Mouse (Mus musculus) liver, embryonic 11.5 days (tissue): Measurements from ENCODE around the gene Akt3. TPM values are rescaled to one million over a fixed set of nuclear protein-coding genes. Genes with fewer than 3 reads are reported as not detected.
A peak's percentile ranks its signal among the peaks of the same experiment; 100 is the strongest.

Experiments used
- ATAC-seq: fragments of 200-750 bp; cut with Nextera tagmentation; replicated peaks from 2 replicates; pipeline ENCODE4 v1.8.0; 2017; ENCODE audit warnings: moderate number of reproducible peaks, mild to moderate bottlenecking, moderate TSS enrichment, moderate library complexity; ENCODE audit not compliant: low FRiP score
- DNase-seq: peaks from one replicate; pipeline ENCODE4 v3.0.0-alpha.2; 2017; ENCODE audit warnings: low spot score
- H3K27ac ChIP-seq: fragments of 300-500 bp; sonication (generic); 2 replicates; pipeline ENCODE4 v1.5.1; 2014; ENCODE audit warnings: mild to moderate bottlenecking, low read depth, low read length, control low read depth
- H3K27me3 ChIP-seq: fragments of 300-500 bp; sonication (generic); replicated peaks from 2 replicates; pipeline ENCODE4 v1.6.1; 2014; ENCODE audit warnings: low read length, mixed read lengths; ENCODE audit not compliant: control insufficient read depth, insufficient read depth
- H3K36me3 ChIP-seq: fragments of 300-500 bp; sonication (generic); 2 replicates; pipeline ENCODE4 v1.6.1; 2014; ENCODE audit warnings: mild to moderate bottlenecking, low read length, moderate library complexity, mixed read lengths; ENCODE audit not compliant: control insufficient read depth, insufficient read depth
- H3K4me1 ChIP-seq: fragments of 300-500 bp; sonication (generic); replicated peaks from 2 replicates; pipeline ENCODE4 v1.6.1; 2014; ENCODE audit warnings: low read length, mixed read lengths; ENCODE audit not compliant: control insufficient read depth, insufficient read depth
- H3K4me2 ChIP-seq: fragments of 300-500 bp; sonication (generic); 2 replicates; pipeline ENCODE4 v1.6.1; 2014; ENCODE audit warnings: mild to moderate bottlenecking, control low read depth, moderate library complexity
- H3K4me3 ChIP-seq: fragments of 300-500 bp; sonication (generic); 2 replicates; pipeline ENCODE4 v1.5.1; 2014; ENCODE audit warnings: low read depth, low read length, control low read depth
- H3K9ac ChIP-seq: fragments of 300-500 bp; sonication (generic); 2 replicates; pipeline ENCODE4 v1.6.1; 2014; ENCODE audit warnings: low read depth, low read length, control low read depth
- H3K9me3 ChIP-seq: fragments of 300-500 bp; sonication (generic); 2 replicates; pipeline ENCODE4 v1.6.1; 2016; ENCODE audit warnings: low read length, inconsistent platforms, mixed read lengths; ENCODE audit not compliant: control insufficient read depth
- WGBS: fragments of 180-500 bp; shearing (Covaris S2); extraction: QIAGEN DNeasy Blood & Tissue Kit; methylation state at CpG from one replicate; pipeline ENCODE4 v1.1.7; 2014; 5-methylcytosine and 5-hydroxymethylcytosine counted together
- polyA plus RNA-seq: library from polyadenylated mRNA; unstranded; fragments of >200 nt; fragmentation: Nextera tagmentation; extraction: Ambion mirVana; gene quantifications from 2 replicates; pipeline ENCODE4 v1.2.1, GENCODE M21; 2014

The Akt3 gene
- polyA plus RNA-seq, 1 experiment from 2014 or later = 4.3 TPM

- 74% methylated on average over 2 of the region's 2 CpGs for WGBS
- no peak for ATAC-seq
- H3K4me2 ChIP-seq = no peak overlapping the region
- no peak overlapping the region for H3K4me3 ChIP-seq
- no peaks in the 10 kb centered on the region for H3K4me1 ChIP-seq
- H3K9me3 ChIP-seq = no peaks in the 10 kb centered on the region
- H3K9ac ChIP-seq = no peak overlapping the region
- H3K27ac ChIP-seq = no peak overlapping the region
- DNase-seq = no peak
- H3K36me3 ChIP-seq = no peaks in the 10 kb centered on the region
- H3K27me3 ChIP-seq = no peaks in the 10 kb centered on the region
Observed at GRCm38 (mm10) chr1:177035460-177035859, 222.5 kb downstream of the Akt3 start.

- Histone ChIP-seq H3K4me1 (no peaks in the 10 kb centered on the region), H3K9me3 (no peaks in the 10 kb centered on the region), H3K36me3 (no peaks in the 10 kb centered on the region), H3K4me2 (no peak overlapping the region), H3K9ac (no peak overlapping the region), H3K27me3 (no peaks in the 10 kb centered on the region), H3K4me3 (no peak overlapping the region), H3K27ac (no peak overlapping the region)
- 41% methylated on average over 1 of the region's 1 CpGs for WGBS
- no peak for DNase-seq
- ATAC-seq = no peak
Observed at GRCm38 (mm10) chr1:177032233-177032632, 225.8 kb downstream of the Akt3 start.

GRCm38 (mm10) chr1:177031196-177031595 is 226.8 kb downstream of the Akt3 start:
- 92% methylated on average over 1 of the region's 1 CpGs for WGBS
- DNase-seq = no peak
- H3K36me3 ChIP-seq = no peaks in the 10 kb centered on the region

GRCm38 (mm10) chr1:177030669-177031068 is 227.3 kb downstream of the Akt3 start:
- DNase-seq (no peak), ATAC-seq (no peak)
- Histone ChIP-seq H3K27me3 (no peaks in the 10 kb centered on the region), H3K4me2 (no peak overlapping the region), H3K36me3 (no peaks in the 10 kb centered on the region), H3K4me1 (no peaks in the 10 kb centered on the region), H3K9ac (no peak overlapping the region), H3K9me3 (no peaks in the 10 kb centered on the region), H3K4me3 (no peak overlapping the region), H3K27ac (no peak overlapping the region)
- 82% methylated on average over 3 of the region's 3 CpGs for WGBS

More at GRCm38 (mm10) chr1:177031196-177031595, 226.8 kb downstream of the Akt3 start:
- Histone ChIP-seq H3K27ac (no peak overlapping the region), H3K27me3 (no peaks in the 10 kb centered on the region), H3K4me1 (no peaks in the 10 kb centered on the region), H3K4me3 (no peak overlapping the region), H3K9me3 (no peaks in the 10 kb centered on the region), H3K4me2 (no peak overlapping the region), H3K9ac (no peak overlapping the region)
- ATAC-seq = no peak

DNA sequence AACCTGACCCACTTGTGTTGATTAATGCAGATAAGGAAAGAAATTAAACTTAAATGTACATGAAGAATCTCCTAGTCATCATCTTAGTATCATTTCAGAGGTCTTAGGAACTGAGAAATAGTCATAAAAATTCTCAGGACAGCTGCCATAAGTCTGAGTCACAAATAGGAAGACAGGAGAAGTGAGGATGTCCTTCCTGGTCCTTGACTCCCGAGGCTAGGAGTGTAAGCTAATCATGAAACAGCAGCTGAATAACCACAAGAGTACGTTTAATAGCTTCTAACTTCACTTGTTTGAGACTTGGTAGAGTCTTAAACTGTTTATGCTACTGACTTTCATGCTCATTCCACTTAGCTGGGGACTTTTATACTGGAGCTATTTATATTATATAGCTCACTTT is 229.0 kb downstream of the Akt3 start:
- H3K4me3 ChIP-seq = no peak overlapping the region
- H3K27ac ChIP-seq = no peak overlapping the region
- no peak overlapping the region for H3K4me2 ChIP-seq
- no peaks in the 10 kb centered on the region for H3K36me3 ChIP-seq
- H3K9ac ChIP-seq = no peak overlapping the region
- DNase-seq = no peak
- no peaks in the 10 kb centered on the region for H3K4me1 ChIP-seq
- ATAC-seq = no peak
- no peaks in the 10 kb centered on the region for H3K27me3 ChIP-seq
- WGBS = 65% methylated on average over 2 of the region's 2 CpGs
- no peaks in the 10 kb centered on the region for H3K9me3 ChIP-seq

- no peak overlapping the region for H3K9ac ChIP-seq
- no peak overlapping the region for H3K4me2 ChIP-seq
- ATAC-seq (no peak), DNase-seq (no peak)
- no peaks in the 10 kb centered on the region for H3K27me3 ChIP-seq
- H3K4me3 ChIP-seq = no peak overlapping the region
- no peaks in the 10 kb centered on the region for H3K36me3 ChIP-seq
- no peaks in the 10 kb centered on the region for H3K9me3 ChIP-seq
- WGBS = 83% methylated on average over 3 of the region's 3 CpGs
- no peaks in the 10 kb centered on the region for H3K4me1 ChIP-seq
- H3K27ac ChIP-seq = no peak overlapping the region
Observed at GRCm38 (mm10) chr1:177027706-177028105, 230.3 kb downstream of the Akt3 start.

DNA sequence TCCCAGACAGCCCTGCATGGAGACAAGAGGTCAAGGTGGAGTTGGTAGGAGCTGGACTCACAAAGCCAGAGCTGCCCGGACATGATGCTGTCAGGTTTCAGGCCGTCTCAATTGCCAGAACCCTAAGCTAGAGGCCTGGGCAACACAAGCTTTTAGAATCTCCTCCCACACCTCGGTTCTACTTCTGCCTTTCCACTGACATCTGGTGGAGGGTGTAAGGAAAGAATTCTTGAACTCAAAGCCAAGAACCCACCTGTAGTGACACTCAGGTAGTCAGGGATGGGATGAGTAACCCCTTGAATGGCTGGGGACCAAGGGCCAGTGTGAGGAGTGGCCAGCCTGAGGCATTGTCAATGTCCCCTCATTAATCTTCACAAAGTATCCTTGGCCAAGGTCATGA is 235.3 kb downstream of the Akt3 start:
- DNase-seq (no peak), ATAC-seq (0 out of 2 replicates have a peak, but pooled peaks have one; percentile 16)
- H3K9me3 ChIP-seq = no peaks in the 10 kb centered on the region
- no peak overlapping the region for H3K4me2 ChIP-seq
- no peak overlapping the region for H3K27ac ChIP-seq
- H3K9ac ChIP-seq = no peak overlapping the region
- H3K4me3 ChIP-seq = no peak overlapping the region
- 75% methylated on average over 3 of the region's 3 CpGs for WGBS
- no peaks in the 10 kb centered on the region for H3K36me3 ChIP-seq
- H3K4me1 ChIP-seq = no peaks in the 10 kb centered on the region
- H3K27me3 ChIP-seq = no peaks in the 10 kb centered on the region

- H3K4me2 ChIP-seq = no peak overlapping the region
- no peak overlapping the region for H3K9ac ChIP-seq
- WGBS = 90% methylated on average over 5 of the region's 5 CpGs
- no peaks in the 10 kb centered on the region for H3K27me3 ChIP-seq
- no peaks in the 10 kb centered on the region for H3K9me3 ChIP-seq
- no peak overlapping the region for H3K4me3 ChIP-seq
- H3K27ac ChIP-seq = no peak overlapping the region
- ATAC-seq (no peak), DNase-seq (peak; percentile 4)
- 0 out of 2 replicates have a peak, but pooled peaks cover 2% of the 10 kb centered on the region for H3K4me1 ChIP-seq
- no peaks in the 10 kb centered on the region for H3K36me3 ChIP-seq
Observed at GRCm38 (mm10) chr1:177019668-177020067, 238.3 kb downstream of the Akt3 start.

- no peaks in the 10 kb centered on the region for H3K9me3 ChIP-seq
- H3K36me3 ChIP-seq = no peaks in the 10 kb centered on the region
- no peaks in the 10 kb centered on the region for H3K27me3 ChIP-seq
- H3K4me2 ChIP-seq = no peak overlapping the region
- H3K4me1 ChIP-seq = 0 out of 2 replicates have a peak, but pooled peaks cover 2% of the 10 kb centered on the region
- H3K9ac ChIP-seq = no peak overlapping the region
- no peak for DNase-seq
- ATAC-seq = no peak
- no peak overlapping the region for H3K27ac ChIP-seq
- no peak overlapping the region for H3K4me3 ChIP-seq
- 83% methylated on average over 1 of the region's 1 CpGs for WGBS
Observed at GRCm38 (mm10) chr1:177018750-177019149, 239.3 kb downstream of the Akt3 start.
